Mouse (Mus musculus) fibroblast of lung, adult 2 months (primary cell): ENCODE data around the gene Mustn1.

Experiments
- DNase-seq: peaks from one replicate; pipeline ENCODE4 v3.0.0-alpha.2; 2011; ENCODE audit warnings: low read depth

Gene Mustn1

GRCm38 (mm10) chr14:30880251-30880650, 1.3 kb downstream of the Mustn1 start:
- DNase-seq = no peak

GRCm38 (mm10) chr14:30880811-30881717, 2.1 kb downstream of the Mustn1 start:
- DNase-seq = no peak

- DNase-seq = no peak
Measured at GRCm38 (mm10) chr14:30881718-30882108, 2.7 kb downstream of the Mustn1 start.

GRCm38 (mm10) chr14:30885298-30885697, 6.3 kb downstream of the Mustn1 start:
- DNase-seq = no peak

- no peak for DNase-seq
Measured at GRCm38 (mm10) chr14:30886204-30886603, 7.2 kb downstream of the Mustn1 start, which contains the start of gene Itih4. Gene Itih4 (plus strand): TSS chr14:30886476.

- no peak for DNase-seq
Measured at GRCm38 (mm10) chr14:30888271-30888732, 9.3 kb downstream of the Mustn1 start.

- DNase-seq = no peak
Measured at GRCm38 (mm10) chr14:30899972-30900371, 21.0 kb downstream of the Mustn1 start.

- DNase-seq = no peak
Measured at GRCm38 (mm10) chr14:30902628-30903027, 23.6 kb downstream of the Mustn1 start.

- DNase-seq = no peak
Measured at GRCm38 (mm10) chr14:30903036-30903435, 24.0 kb downstream of the Mustn1 start.

GRCm38 (mm10) chr14:30904307-30904706, 25.3 kb downstream of the Mustn1 start:
- peak; percentile 46 for DNase-seq

GRCm38 (mm10) chr14:30906001-30906400, 27.0 kb downstream of the Mustn1 start:
- DNase-seq = no peak

- peak; percentile 34 for DNase-seq
Measured at GRCm38 (mm10) chr14:30907814-30908265, 28.8 kb downstream of the Mustn1 start.

GRCm38 (mm10) chr14:30911141-30911540, 32.1 kb downstream of the Mustn1 start:
- no peak for DNase-seq

GRCm38 (mm10) chr14:30912641-30913040, 33.6 kb downstream of the Mustn1 start:
- DNase-seq = no peak

- no peak for DNase-seq
Measured at GRCm38 (mm10) chr14:30913404-30913803, 34.4 kb downstream of the Mustn1 start.

- no peak for DNase-seq
Measured at GRCm38 (mm10) chr14:30916516-30916915, 37.5 kb downstream of the Mustn1 start.

GRCm38 (mm10) chr14:30922053-30922670, 43.2 kb downstream of the Mustn1 start:
- no peak for DNase-seq

- DNase-seq = no peak
Measured at GRCm38 (mm10) chr14:30923375-30924105, 44.5 kb downstream of the Mustn1 start, which contains the start of gene Itih3. Gene Itih3 (minus strand): TSS chr14:30923760.

- DNase-seq = no peak
Measured at GRCm38 (mm10) chr14:30925492-30925891, 46.5 kb downstream of the Mustn1 start.

GRCm38 (mm10) chr14:30930386-30930785, 51.4 kb downstream of the Mustn1 start:
- no peak for DNase-seq
